Mouse (Mus musculus) embryonic fibroblast, embryonic 13.5 days (primary cell): ENCODE measurements around the gene Gm12166.

Experiments
- CTCF ChIP-seq: IDR thresholded peaks from 2 replicates; pipeline ENCODE4 v1.5.1; 2011; ENCODE audit warnings: mild to moderate bottlenecking, control low read depth, low read length, moderate library complexity, borderline replicate concordance; ENCODE audit not compliant: insufficient read depth
- POLR2A ChIP-seq: IDR thresholded peaks from 2 replicates; pipeline ENCODE4 v1.6.1; 2011; ENCODE audit warnings: low read depth, mild to moderate bottlenecking, control low read depth, low read length, moderate library complexity

DNA sequence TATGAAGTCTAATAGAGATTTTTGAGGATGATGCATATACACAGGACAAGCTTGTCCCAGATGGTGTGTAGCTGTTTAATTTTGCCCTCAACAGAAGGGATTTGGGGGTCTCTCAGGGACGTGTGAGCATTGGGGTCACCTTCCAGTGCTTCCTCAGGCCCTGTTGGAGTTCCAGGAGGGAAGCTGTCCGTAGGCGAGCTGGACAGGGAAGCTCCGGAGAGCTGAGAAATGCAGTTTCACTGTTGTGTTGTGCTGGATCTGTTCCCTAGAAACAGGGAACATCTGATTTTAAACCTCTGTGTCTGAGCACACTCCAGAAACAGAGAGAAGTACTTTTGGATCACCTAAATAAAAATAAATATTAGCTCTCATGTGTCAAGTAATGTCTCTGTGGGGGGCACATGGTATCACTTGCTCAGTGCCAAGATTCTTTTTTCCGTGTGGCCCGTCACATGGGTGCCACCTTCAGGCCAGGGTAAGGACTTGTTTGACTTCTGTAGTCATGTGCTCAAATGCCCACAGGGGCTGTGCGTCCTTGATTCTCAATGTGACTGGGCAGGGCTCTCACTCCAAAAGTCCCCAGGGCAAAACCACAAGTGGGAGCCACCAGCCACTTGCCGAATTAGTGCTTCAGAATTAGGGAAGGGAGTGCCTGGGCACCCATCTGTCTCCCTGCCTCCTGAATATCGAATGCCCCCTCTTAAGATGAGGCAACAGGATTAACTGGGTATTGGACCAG lies 11.0 kb upstream of the Gm12166 start:
- TF ChIP-seq CTCF (no peak), POLR2A (no peak)
